Mouse (Mus musculus): ENCODE data around the gene Tcp10a. TPM values are rescaled to one million over a fixed set of nuclear protein-coding genes. Genes with fewer than 3 reads are reported as not detected.
"Not testable (repeated sequence)": the region's sequence is repeated elsewhere in the genome, so short reads cannot be mapped to it uniquely, and the experiment has no call there.

Tcp10a gene
- not detected in 2 replicates for polyA plus RNA-seq (2016; fragmentation: Nextera tagmentation; extraction: Ambion mirVana)

DNA sequence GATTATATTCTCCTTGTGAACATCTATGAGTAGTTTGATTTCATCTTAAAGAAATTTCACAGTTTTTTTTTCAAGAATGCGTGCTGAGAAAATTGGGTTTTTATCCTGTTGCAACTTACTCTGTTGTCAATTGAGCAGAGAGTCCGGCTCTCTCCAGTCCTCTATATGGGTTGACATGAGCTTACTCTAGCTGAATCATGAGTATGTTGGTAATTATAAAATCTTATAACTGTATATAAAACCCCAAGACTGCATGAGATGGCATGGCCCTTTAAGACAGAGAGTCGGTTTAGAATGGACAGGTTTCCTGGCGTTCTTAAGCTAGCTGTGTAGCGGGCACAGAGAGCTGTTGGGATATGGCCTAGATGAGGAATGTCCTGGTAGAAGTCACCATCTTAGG lies at the start of gene Tcp10a:
Tcp10a (plus strand) TSS at position 301 of the 400 bp plus-strand sequence.
- H3K9me3 ChIP-seq (replicated peaks); H3K4me2 ChIP-seq (replicated peaks); H3K27me3 ChIP-seq; H3K36me3 ChIP-seq; ATAC-seq (ENCODE audit: low FRiP score); H3K27ac ChIP-seq; H3K9ac ChIP-seq; H3K4me3 ChIP-seq; H3K4me1 ChIP-seq: not testable (repeated sequence)
- 96% methylated on average over 5 of the region's 5 CpGs for WGBS

DNA sequence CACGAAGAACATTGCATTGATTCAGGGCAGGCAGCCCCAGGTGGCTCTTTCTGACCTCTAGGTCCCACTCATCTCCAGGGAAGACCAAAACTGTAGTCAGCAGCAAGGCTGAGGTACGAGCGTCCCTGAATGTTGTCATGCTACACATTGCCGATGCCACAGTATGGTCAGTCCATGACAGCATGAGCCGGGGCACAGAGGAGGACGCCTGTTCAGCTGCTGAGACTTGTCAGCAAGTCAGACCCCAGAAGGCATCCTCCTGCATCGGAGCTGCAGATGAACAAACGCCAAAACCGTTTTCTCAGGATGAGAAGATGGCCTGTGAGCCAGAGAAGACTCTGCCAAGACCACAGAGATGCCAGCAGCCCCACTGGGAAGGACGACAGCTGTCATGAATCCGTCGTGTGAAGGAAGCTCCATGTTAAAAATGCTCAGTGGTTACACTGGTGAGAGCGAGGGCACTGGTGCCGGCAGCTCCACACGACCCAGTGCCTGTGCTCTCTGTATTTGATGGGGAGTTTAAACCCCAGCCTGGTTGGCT lies 45.7 kb upstream of the Tcp10a start:
- WGBS = 90% methylated on average over 15 of the region's 15 CpGs

GRCm38 (mm10) chr17:7279251-7279650 lies 45.2 kb upstream of the Tcp10a start:
- no peak overlapping the region for H3K4me2 ChIP-seq (replicated peaks)
- H3K36me3 ChIP-seq = peaks cover 41% of the 10 kb centered on the region
- no peaks in the 10 kb centered on the region for H3K27me3 ChIP-seq
- no peak overlapping the region for H3K27ac ChIP-seq
- 0 out of 2 replicates have a peak, but pooled peaks cover 1% of the 10 kb centered on the region for H3K4me1 ChIP-seq
- H3K9ac ChIP-seq = no peak overlapping the region
- H3K4me3 ChIP-seq = no peak overlapping the region
- H3K9me3 ChIP-seq (replicated peaks) = no peaks in the 10 kb centered on the region
- ATAC-seq (ENCODE audit: low FRiP score) = no peak
- WGBS = 92% methylated on average over 9 of the region's 9 CpGs

More for the DNA sequence above, 45.7 kb upstream of the Tcp10a start:
- Histone ChIP-seq H3K27ac (no peak overlapping the region), H3K27me3 (no peaks in the 10 kb centered on the region), H3K9ac (no peak overlapping the region), H3K36me3 (peaks cover 38% of the 10 kb centered on the region), H3K4me3 (no peak overlapping the region), H3K4me2 (replicated peaks) (no peak overlapping the region), H3K4me1 (no peaks in the 10 kb centered on the region), H3K9me3 (replicated peaks) (no peaks in the 10 kb centered on the region)
- ATAC-seq (ENCODE audit: low FRiP score) = no peak

DNA sequence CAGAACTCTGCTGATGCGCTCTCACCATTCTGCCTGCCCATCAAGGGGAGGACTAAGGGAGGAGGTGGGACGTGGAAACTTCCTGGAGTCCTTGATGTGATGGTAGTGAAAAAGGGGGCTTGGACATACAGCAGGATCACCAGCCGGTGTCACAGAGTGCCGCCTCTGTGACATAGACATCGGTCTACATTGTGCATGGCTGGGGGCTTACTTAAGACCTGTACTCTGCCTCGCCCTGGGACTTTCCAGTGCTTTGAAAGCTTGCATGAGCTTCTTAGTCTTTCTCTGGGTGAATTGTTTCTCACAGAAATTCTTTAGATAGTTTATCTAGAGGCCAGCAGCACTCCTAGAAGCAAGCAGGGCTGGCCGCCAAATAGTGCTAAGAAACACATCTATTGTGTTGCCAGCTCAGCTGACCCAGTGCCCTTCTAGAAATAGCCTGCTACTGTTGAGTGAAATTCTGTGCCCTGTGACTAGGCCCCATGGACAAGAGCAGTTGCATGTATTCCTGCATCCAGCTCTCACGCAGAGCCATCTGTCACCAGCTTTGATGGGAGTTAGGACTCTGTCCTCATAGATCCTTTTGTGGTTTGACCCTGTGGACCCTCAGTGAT lies 40.0 kb upstream of the Tcp10a start:
- ATAC-seq (ENCODE audit: low FRiP score) = no peak
- Histone ChIP-seq H3K36me3 (peaks cover 40% of the 10 kb centered on the region), H3K9me3 (replicated peaks) (no peaks in the 10 kb centered on the region)

GRCm38 (mm10) chr17:7285292-7285691 lies 39.2 kb upstream of the Tcp10a start:
- Histone ChIP-seq H3K27ac (no peak overlapping the region), H3K36me3 (peaks cover 36% of the 10 kb centered on the region)

More for the DNA sequence above, 40.0 kb upstream of the Tcp10a start:
- WGBS = 85% methylated on average over 8 of the region's 8 CpGs
- H3K27me3 ChIP-seq = no peaks in the 10 kb centered on the region
- H3K9ac ChIP-seq = no peak overlapping the region
- no peak overlapping the region for H3K4me2 ChIP-seq (replicated peaks)
- H3K27ac ChIP-seq = 0 out of 2 replicates have a peak overlapping the region, but pooled peaks have one; percentile 14
- no peak overlapping the region for H3K4me3 ChIP-seq
- H3K4me1 ChIP-seq = 0 out of 2 replicates have a peak, but pooled peaks cover 4% of the 10 kb centered on the region

GRCm38 (mm10) chr17:7286422-7287050 lies 37.9 kb upstream of the Tcp10a start:
- Histone ChIP-seq H3K4me3 (no peak overlapping the region), H3K9ac (no peak overlapping the region), H3K27me3 (no peaks in the 10 kb centered on the region), H3K36me3 (peaks cover 36% of the 10 kb centered on the region), H3K9me3 (replicated peaks) (no peaks in the 10 kb centered on the region), H3K27ac (no peak overlapping the region; the same call in 1 of the 2 replicates), H3K4me2 (replicated peaks) (no peak overlapping the region), H3K4me1 (peaks cover 5% of the 10 kb centered on the region)
- no peak for ATAC-seq (ENCODE audit: low FRiP score)
- WGBS = 85% methylated on average over 12 of the region's 12 CpGs

More at GRCm38 (mm10) chr17:7285292-7285691, 39.2 kb upstream of the Tcp10a start:
- 86% methylated on average over 12 of the region's 12 CpGs for WGBS
- H3K4me1 ChIP-seq = 0 out of 2 replicates have a peak, but pooled peaks cover 4% of the 10 kb centered on the region
- no peaks in the 10 kb centered on the region for H3K9me3 ChIP-seq (replicated peaks)
- H3K9ac ChIP-seq = no peak overlapping the region
- ATAC-seq (ENCODE audit: low FRiP score) = no peak
- no peak overlapping the region for H3K4me3 ChIP-seq
- H3K4me2 ChIP-seq (replicated peaks) = no peak overlapping the region
- no peaks in the 10 kb centered on the region for H3K27me3 ChIP-seq

DNA sequence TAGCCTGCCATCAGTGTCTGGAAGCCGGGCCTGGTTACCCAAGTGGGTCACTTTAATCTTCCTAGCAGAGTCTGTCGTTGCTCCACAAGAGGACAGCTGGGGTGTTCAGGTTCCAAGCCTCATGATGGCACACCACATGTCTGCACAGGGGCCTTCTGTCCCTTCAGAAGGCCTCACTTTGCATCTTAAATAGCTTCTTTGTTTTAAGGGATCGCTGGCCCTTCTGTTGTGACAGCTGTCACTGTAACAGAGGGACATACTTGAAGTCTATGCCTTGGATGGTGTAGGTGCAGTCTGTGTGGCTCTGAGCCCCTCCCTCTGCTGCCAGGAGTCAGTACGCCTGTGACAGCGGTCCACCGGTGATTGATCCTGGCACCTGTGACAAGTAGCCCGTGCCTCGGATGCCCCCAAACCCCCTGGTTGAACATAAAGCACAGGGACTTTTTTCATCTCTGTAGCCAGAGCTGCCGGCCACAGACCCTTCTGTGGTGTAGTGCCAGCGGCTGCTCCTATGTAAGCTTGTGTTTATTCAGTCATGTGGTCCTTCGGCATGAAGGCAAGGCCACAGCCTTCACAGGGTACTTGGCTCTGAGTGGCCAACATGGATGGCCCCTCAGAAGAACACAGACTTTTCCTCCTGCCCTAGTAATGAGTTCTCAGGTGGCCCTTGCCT lies 32.3 kb upstream of the Tcp10a start:
- peaks cover 30% of the 10 kb centered on the region for H3K36me3 ChIP-seq
- H3K27me3 ChIP-seq = no peaks in the 10 kb centered on the region; the same call in 1 of the 2 replicates
- no peak overlapping the region for H3K27ac ChIP-seq
- 54% methylated on average over 11 of the region's 11 CpGs for WGBS
- no peak overlapping the region for H3K4me3 ChIP-seq
- no peaks in the 10 kb centered on the region for H3K9me3 ChIP-seq (replicated peaks)
- peaks cover 8% of the 10 kb centered on the region for H3K4me1 ChIP-seq
- ATAC-seq (ENCODE audit: low FRiP score) = peak; percentile 60
- no peak overlapping the region for H3K4me2 ChIP-seq (replicated peaks)
- no peak overlapping the region for H3K9ac ChIP-seq

DNA sequence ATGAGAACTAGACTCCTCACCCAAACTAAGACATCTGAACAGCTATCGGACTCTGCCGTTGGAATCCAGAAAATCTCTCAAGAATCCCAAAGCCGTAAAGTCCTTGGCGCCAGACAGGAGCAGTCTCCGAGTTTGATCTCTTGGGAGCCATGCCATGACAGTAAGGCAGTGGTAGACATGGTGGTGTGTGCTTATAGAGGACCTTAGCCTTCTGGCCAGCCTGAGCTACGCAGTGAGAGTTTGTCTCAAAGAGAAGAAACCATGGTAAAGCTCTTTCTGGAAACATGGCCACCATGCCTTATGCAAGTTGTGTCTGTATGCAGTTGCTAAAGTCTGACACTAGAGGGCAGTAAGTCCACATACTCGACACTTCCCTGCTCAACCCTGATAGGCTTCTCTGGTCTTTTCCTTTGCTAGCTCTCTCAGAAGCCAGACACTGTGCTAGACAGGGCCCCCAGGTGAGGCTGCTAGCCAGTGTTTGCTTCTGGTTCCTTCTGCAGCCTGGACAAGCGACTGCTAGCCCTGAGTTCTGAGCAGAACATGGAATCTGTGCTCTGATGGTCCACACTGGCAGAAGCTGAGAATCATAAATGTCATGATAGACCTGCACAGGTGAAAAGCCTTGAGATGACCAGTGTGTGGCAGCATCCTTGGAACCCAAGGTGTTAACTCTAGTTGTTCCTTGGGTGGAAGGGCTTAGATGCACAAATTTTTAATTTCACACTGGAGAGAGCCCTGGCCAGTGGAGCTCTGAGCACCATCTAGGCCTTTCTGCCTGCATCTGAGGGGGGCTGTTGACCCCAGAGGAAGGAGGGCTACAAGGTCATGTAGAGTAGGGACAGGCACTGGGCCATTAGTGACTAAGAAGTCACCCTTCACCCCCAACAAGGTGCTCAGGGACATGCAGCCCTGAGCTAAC lies 17.9 kb upstream of the Tcp10a start:
- H3K4me1 ChIP-seq; H3K36me3 ChIP-seq; H3K4me2 ChIP-seq (replicated peaks); H3K4me3 ChIP-seq; H3K27me3 ChIP-seq; H3K9ac ChIP-seq; H3K9me3 ChIP-seq (replicated peaks); H3K27ac ChIP-seq: not testable (repeated sequence)
- 64% methylated on average over 8 of the region's 8 CpGs for WGBS
- ATAC-seq (ENCODE audit: low FRiP score) = peak; percentile 85

GRCm38 (mm10) chr17:7315693-7316382 lies 8.6 kb upstream of the Tcp10a start:
- not testable (repeated sequence) for H3K9ac ChIP-seq; H3K27me3 ChIP-seq; ATAC-seq (ENCODE audit: low FRiP score); H3K4me1 ChIP-seq; H3K4me2 ChIP-seq (replicated peaks); H3K4me3 ChIP-seq; H3K9me3 ChIP-seq (replicated peaks); H3K27ac ChIP-seq; H3K36me3 ChIP-seq
- WGBS = 92% methylated on average over 7 of the region's 8 CpGs

DNA sequence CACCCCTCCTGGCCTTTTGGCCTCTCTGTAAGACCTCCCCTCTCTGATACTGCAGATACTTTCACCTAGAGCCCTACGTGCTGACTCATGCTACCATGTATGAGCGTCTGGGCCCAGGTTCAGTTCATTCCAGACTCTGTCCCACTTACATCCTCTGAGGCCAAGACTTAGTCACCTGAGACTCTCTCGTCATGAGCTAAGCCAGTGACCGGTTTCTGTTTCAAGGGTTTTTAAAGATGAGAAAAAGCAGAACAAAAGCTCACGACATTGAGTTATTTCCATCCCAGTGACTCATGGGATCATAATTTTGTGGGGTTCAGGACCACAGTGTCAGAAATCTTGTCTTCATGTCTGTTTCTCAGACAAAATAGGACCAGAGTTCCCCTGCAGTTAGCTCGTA lies 4.7 kb upstream of the Tcp10a start:
- H3K36me3 ChIP-seq; H3K9me3 ChIP-seq (replicated peaks); H3K4me3 ChIP-seq; H3K27me3 ChIP-seq; H3K9ac ChIP-seq; H3K27ac ChIP-seq; ATAC-seq (ENCODE audit: low FRiP score); H3K4me1 ChIP-seq; H3K4me2 ChIP-seq (replicated peaks): not testable (repeated sequence)
- 88% methylated on average over 6 of the region's 6 CpGs for WGBS

DNA sequence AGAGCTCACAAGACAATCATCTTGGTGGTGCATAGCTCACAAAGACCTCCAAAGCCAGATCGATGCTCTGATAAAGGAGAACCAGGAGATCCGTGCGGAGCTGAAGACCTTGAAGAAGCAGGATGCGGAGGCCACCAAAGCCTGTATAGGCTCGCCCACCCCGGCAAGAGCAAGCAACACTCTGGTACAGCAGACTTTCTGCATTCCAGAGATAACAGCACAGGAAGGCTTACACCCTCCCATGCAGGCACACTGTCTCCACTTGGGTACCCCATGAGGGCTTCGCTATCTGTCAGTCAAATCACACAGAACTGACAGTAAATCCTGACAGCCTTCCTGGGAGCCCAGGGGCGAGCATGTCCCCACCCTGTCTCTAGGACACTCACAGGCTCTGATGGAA lies 2.0 kb downstream of the Tcp10a start:
- H3K4me1 ChIP-seq; H3K27ac ChIP-seq; H3K4me3 ChIP-seq; H3K9me3 ChIP-seq (replicated peaks); H3K27me3 ChIP-seq; H3K4me2 ChIP-seq (replicated peaks); ATAC-seq (ENCODE audit: low FRiP score); H3K36me3 ChIP-seq; H3K9ac ChIP-seq: not testable (repeated sequence)
- WGBS = 83% methylated on average over 6 of the region's 8 CpGs
